Mouse (Mus musculus): ENCODE results near the gene Mfsd14a. TPM values are rescaled to one million over a fixed set of nuclear protein-coding genes. Genes with fewer than 3 reads are reported as not detected.
"Not testable (repeated sequence)": the region's sequence is repeated elsewhere in the genome, so short reads cannot be mapped to it uniquely, and the experiment has no call there.

Mfsd14a gene
- total and polyA plus RNA-seq, 3 experiments: 39.2 to 111 (median 45.9) TPM

GRCm38 (mm10) chr3:116656184-116656965 lies 6.1 kb downstream of the Mfsd14a start (continued):
- no peak for TF ChIP-seq KAT2A (conservative IDR thresholded peaks at IDR 0.05; ENCODE audit: low read depth, low read length)
- TF ChIP-seq ZNF384 (IDR thresholded peaks at IDR 0.05; ENCODE audit: low read depth, low read length): no peak

- not testable (repeated sequence) for H3K9ac ChIP-seq (ENCODE audit: control insufficient read depth, low read depth, low read length, poor library complexity, severe bottlenecking); H3K27ac ChIP-seq (ENCODE audit: control insufficient read depth, low read depth, low read length); H3K27me3 ChIP-seq (ENCODE audit: control insufficient read depth in 1 of 2, insufficient read depth in 2 of 2, low read length in 2 of 2); DNase-seq (ENCODE audit: low read depth, low spot score); H3K4me3 ChIP-seq (ENCODE audit: control insufficient read depth in 1 of 2, insufficient read depth in 1 of 2, low read depth in 2 of 2, low read length in 2 of 2); H3K9me3 ChIP-seq (replicated peaks; ENCODE audit: insufficient read depth, low read length)
- H3K4me1 ChIP-seq (ENCODE audit: control insufficient read depth in 1 of 2, insufficient read depth in 2 of 2, low read length in 2 of 2): peaks cover 3 to 11% of the 10 kb centered on the region in 2 experiments
- H3K79me2 ChIP-seq (ENCODE audit: control insufficient read depth, insufficient read depth, low read length, poor library complexity): peaks cover 75% of the 10 kb centered on the region
- peaks cover 4 to 19% of the 10 kb centered on the region in 2 experiments for H3K36me3 ChIP-seq (ENCODE audit: control insufficient read depth in 1 of 2, insufficient read depth in 2 of 2, low read length in 2 of 2)
Measured at GRCm38 (mm10) chr3:116654051-116654450, 8.4 kb downstream of the Mfsd14a start.

- H3K27ac ChIP-seq (ENCODE audit: control insufficient read depth, low read depth, low read length): no peak overlapping the region
- no peak overlapping the region for H3K9ac ChIP-seq (ENCODE audit: control insufficient read depth, low read depth, low read length, poor library complexity, severe bottlenecking)
- peaks cover 5 to 14% of the 10 kb centered on the region in 2 experiments for H3K36me3 ChIP-seq (ENCODE audit: control insufficient read depth in 1 of 2, insufficient read depth in 2 of 2, low read length in 2 of 2)
- H3K9me3 ChIP-seq (replicated peaks; ENCODE audit: insufficient read depth, low read length): no peaks in the 10 kb centered on the region
- no peaks in the 10 kb centered on the region for H3K27me3 ChIP-seq (ENCODE audit: control insufficient read depth in 1 of 2, insufficient read depth in 2 of 2, low read length in 2 of 2)
- DNase-seq (ENCODE audit: low read depth, low spot score): no peak
- H3K4me1 ChIP-seq (ENCODE audit: control insufficient read depth in 1 of 2, insufficient read depth in 2 of 2, low read length in 2 of 2): peaks cover 3 to 8% of the 10 kb centered on the region in 2 experiments
- no peak overlapping the region for H3K4me3 ChIP-seq (ENCODE audit: control insufficient read depth in 1 of 2, insufficient read depth in 1 of 2, low read depth in 2 of 2, low read length in 2 of 2)
- peaks cover 70% of the 10 kb centered on the region for H3K79me2 ChIP-seq (ENCODE audit: control insufficient read depth, insufficient read depth, low read length, poor library complexity)
- TF ChIP-seq MXI1 (IDR thresholded peaks at IDR 0.05; ENCODE audit: low read depth, low read length) (no peak), MYC (IDR thresholded peaks at IDR 0.05; ENCODE audit: low read depth, low read length) (no peak), USF2 (IDR thresholded peaks at IDR 0.05; ENCODE audit: borderline replicate concordance in 1 of 2, insufficient read depth in 1 of 2, low read depth in 1 of 2, low read length in 2 of 2) (no peak), POLR2AphosphoS5 (IDR thresholded peaks at IDR 0.05; ENCODE audit: borderline replicate concordance, low read depth, low read length) (no peak), BHLHE40 (IDR thresholded peaks at IDR 0.05; ENCODE audit: borderline replicate concordance, low read depth, low read length) (no peak), EP300 (IDR thresholded peaks at IDR 0.05; ENCODE audit: low read depth in 1 of 2, low read length in 2 of 2) (no peak)
Measured at GRCm38 (mm10) chr3:116653278-116653945, 9.1 kb downstream of the Mfsd14a start.

GRCm38 (mm10) chr3:116652033-116652446 lies 10.4 kb downstream of the Mfsd14a start:
- Histone ChIP-seq H3K27ac (ENCODE audit: control insufficient read depth, low read depth, low read length) (no peak overlapping the region), H3K9ac (ENCODE audit: control insufficient read depth, low read depth, low read length, poor library complexity, severe bottlenecking) (no peak overlapping the region), H3K4me3 (ENCODE audit: control insufficient read depth in 1 of 2, insufficient read depth in 1 of 2, low read depth in 2 of 2, low read length in 2 of 2) (no peak overlapping the region), H3K79me2 (ENCODE audit: control insufficient read depth, insufficient read depth, low read length, poor library complexity) (peaks cover 57% of the 10 kb centered on the region), H3K27me3 (ENCODE audit: control insufficient read depth in 1 of 2, insufficient read depth in 2 of 2, low read length in 2 of 2) (no peaks in the 10 kb centered on the region), H3K4me1 (ENCODE audit: control insufficient read depth in 1 of 2, insufficient read depth in 2 of 2, low read length in 2 of 2) (peaks cover 3 to 8% of the 10 kb centered on the region in 2 experiments), H3K9me3 (replicated peaks; ENCODE audit: insufficient read depth, low read length) (no peaks in the 10 kb centered on the region), H3K36me3 (ENCODE audit: control insufficient read depth in 1 of 2, insufficient read depth in 2 of 2, low read length in 2 of 2) (peaks cover 6 to 12% of the 10 kb centered on the region in 2 experiments)
- no peak for DNase-seq (ENCODE audit: low read depth, low spot score)
- no peak for TF ChIP-seq E2F4 (IDR thresholded peaks at IDR 0.05; ENCODE audit: borderline replicate concordance, low read depth, low read length)
- TF ChIP-seq RCOR1 (IDR thresholded peaks at IDR 0.05; ENCODE audit: low read depth, low read length): no peak
- TF ChIP-seq HCFC1 (IDR thresholded peaks at IDR 0.05; ENCODE audit: low read depth, low read length): no peak
- TF ChIP-seq KAT2A (conservative IDR thresholded peaks at IDR 0.05; ENCODE audit: low read depth, low read length): no peak
- TF ChIP-seq POLR2AphosphoS2 (IDR thresholded peaks at IDR 0.05; ENCODE audit: low read length): no peak
- TF ChIP-seq JUND (IDR thresholded peaks at IDR 0.05; ENCODE audit: low read depth, low read length): no peak
- TF ChIP-seq ZMIZ1 (IDR thresholded peaks at IDR 0.05; ENCODE audit: low read depth, low read length): no peak
- no peak for TF ChIP-seq POLR2AphosphoS5 (IDR thresholded peaks at IDR 0.05; ENCODE audit: borderline replicate concordance, low read depth, low read length)
- no peak for TF ChIP-seq ZNF384 (IDR thresholded peaks at IDR 0.05; ENCODE audit: low read depth, low read length)
- TF ChIP-seq CHD2 (IDR thresholded peaks at IDR 0.05; ENCODE audit: low read length): no peak
- no peak for TF ChIP-seq MAFK (IDR thresholded peaks at IDR 0.05; ENCODE audit: borderline replicate concordance, low read depth, low read length)
- no peak for TF ChIP-seq MXI1 (IDR thresholded peaks at IDR 0.05; ENCODE audit: low read depth, low read length)
- TF ChIP-seq UBTF (IDR thresholded peaks at IDR 0.05; ENCODE audit: borderline replicate concordance, insufficient read depth, low read depth, low read length): no peak
- TF ChIP-seq EP300 (IDR thresholded peaks at IDR 0.05; ENCODE audit: low read depth in 1 of 2, low read length in 2 of 2): no peak
- TF ChIP-seq SMC3 (IDR thresholded peaks at IDR 0.05; ENCODE audit: low read depth, low read length): no peak

Measured in MEL (cell line).